Mouse (Mus musculus) forebrain, embryonic 11.5 days (tissue): Measurements from ENCODE around the gene Blnk. TPM values are rescaled to one million over a fixed set of nuclear protein-coding genes. Genes with fewer than 3 reads are reported as not detected.

Source experiments
- ATAC-seq: fragments of 200-750 bp; cut with Nextera tagmentation; replicated peaks from 2 replicates; pipeline ENCODE4 v1.8.0; 2017; ENCODE audit warnings: moderate TSS enrichment; ENCODE audit not compliant: low FRiP score
- DNase-seq: peaks from one replicate; pipeline ENCODE4 v3.0.0-alpha.2; 2017; ENCODE audit warnings: low spot score
- H3K27ac ChIP-seq: fragments of 300-500 bp; sonication (generic); 2 replicates; pipeline ENCODE4 v1.5.1; 2014; ENCODE audit warnings: low read depth, low read length
- H3K27me3 ChIP-seq: fragments of 300-500 bp; sonication (generic); 2 replicates; pipeline ENCODE4 v1.6.1; 2014; ENCODE audit warnings: mild to moderate bottlenecking, low read length, mixed read lengths; ENCODE audit not compliant: control insufficient read depth, insufficient read depth
- H3K36me3 ChIP-seq: fragments of 300-500 bp; sonication (generic); 2 replicates; pipeline ENCODE4 v1.6.1; 2014; ENCODE audit warnings: mild to moderate bottlenecking, low read length, moderate library complexity, mixed read lengths; ENCODE audit not compliant: control insufficient read depth, insufficient read depth
- H3K4me1 ChIP-seq: fragments of 300-500 bp; sonication (generic); replicated peaks from 2 replicates; pipeline ENCODE4 v1.6.1; 2014; ENCODE audit warnings: low read length, mixed read lengths; ENCODE audit not compliant: control insufficient read depth, insufficient read depth
- H3K4me2 ChIP-seq: fragments of 300-500 bp; sonication (generic); 2 replicates; pipeline ENCODE4 v1.6.1; 2014; ENCODE audit warnings: low read depth, mild to moderate bottlenecking, low read length, moderate library complexity, mixed read lengths; ENCODE audit not compliant: severe bottlenecking
- H3K4me3 ChIP-seq: fragments of 300-500 bp; sonication (generic); 2 replicates; pipeline ENCODE4 v1.5.1; 2014; ENCODE audit warnings: low read depth, low read length
- H3K9ac ChIP-seq: fragments of 300-500 bp; sonication (generic); 2 replicates; pipeline ENCODE4 v1.6.1; 2014; ENCODE audit warnings: low read length
- H3K9me3 ChIP-seq: fragments of 300-500 bp; sonication (generic); 2 replicates; pipeline ENCODE4 v1.6.1; 2016; ENCODE audit warnings: low read length, mixed read lengths; ENCODE audit not compliant: control insufficient read depth
- WGBS: fragments of 180-500 bp; shearing (Covaris S2); extraction: QIAGEN DNeasy Blood & Tissue Kit; methylation state at CpG from one replicate; pipeline ENCODE4 v1.1.7; 2014; 5-methylcytosine and 5-hydroxymethylcytosine counted together
- microRNA-seq: library from miRNA; unstranded; fragments of <30 nt; microRNA quantifications from one replicate; pipeline ENCODE4, GENCODE M21; 2016; ENCODE audit not compliant: insufficient number of aligned reads
- polyA plus RNA-seq: library from polyadenylated mRNA; unstranded; fragments of >200 nt; fragmentation: Nextera tagmentation; extraction: Ambion mirVana; gene quantifications from 2 replicates; pipeline ENCODE4 v1.2.1, GENCODE M21; 2014

The Blnk gene
- polyA plus RNA-seq, 1 experiment from 2014 or later: 0.41 TPM

DNA sequence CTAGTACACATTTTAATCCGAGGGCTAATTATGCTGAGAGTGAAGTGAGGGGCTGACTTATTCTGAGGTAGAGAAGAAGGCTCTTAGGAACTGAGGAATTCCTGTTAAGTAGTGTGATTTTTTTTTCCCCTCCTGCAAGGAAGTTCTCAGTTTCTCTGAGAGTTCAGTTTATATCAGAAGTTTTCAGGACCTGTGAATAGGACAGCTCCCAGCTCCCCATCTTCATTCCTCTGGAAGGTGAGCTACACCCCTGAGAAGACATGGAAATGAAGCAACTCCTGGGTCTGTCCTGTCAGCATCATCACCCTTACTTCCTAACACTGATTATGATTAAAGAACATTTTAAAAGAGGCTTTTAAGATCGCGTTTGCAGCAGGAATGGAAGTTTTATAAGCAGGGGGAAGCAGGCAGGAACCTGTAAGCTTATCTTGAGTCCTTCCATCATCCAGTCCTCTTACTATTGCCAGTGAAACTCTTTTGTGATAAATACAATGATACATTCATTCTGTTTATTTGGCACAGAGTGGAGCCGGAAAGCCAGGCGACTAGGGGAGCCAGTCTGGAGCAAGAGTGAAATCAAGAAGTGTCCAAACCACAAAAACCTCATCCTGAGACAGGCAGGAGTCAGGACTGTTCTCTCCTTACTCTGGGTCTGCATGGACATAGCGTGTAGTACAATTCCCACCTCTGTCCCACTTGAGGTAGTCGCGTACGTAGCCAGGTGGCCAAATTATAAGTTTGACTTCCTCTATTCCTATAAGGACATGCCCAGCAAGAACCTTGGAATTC, 62.6 kb downstream of the Blnk start:
- H3K27me3 ChIP-seq: no peaks in the 10 kb centered on the region; the same call in 1 of the 2 replicates
- H3K9ac ChIP-seq: no peak overlapping the region
- H3K36me3 ChIP-seq: no peaks in the 10 kb centered on the region
- 73% methylated on average over 9 of the region's 9 CpGs for WGBS
- H3K27ac ChIP-seq: no peak overlapping the region
- no peak overlapping the region for H3K4me3 ChIP-seq
- H3K4me2 ChIP-seq: no peak overlapping the region
- DNase-seq (no peak), ATAC-seq (no peak)
- H3K4me1 ChIP-seq: no peaks in the 10 kb centered on the region
- no peaks in the 10 kb centered on the region for H3K9me3 ChIP-seq

DNA sequence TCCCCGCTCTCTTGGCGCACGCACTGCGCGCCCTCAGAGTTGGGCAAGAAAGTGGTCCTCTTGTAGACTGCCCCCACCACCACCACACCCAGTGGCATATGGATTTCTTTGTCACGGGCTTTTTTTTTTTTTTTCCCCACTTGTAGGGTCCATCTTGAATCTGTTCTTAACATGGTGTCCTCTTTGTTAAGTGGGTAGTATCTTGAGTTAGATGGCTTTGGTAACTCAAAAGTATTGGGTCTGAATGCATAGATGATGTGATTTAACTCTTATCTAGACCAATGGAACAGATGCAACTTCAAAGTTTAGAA, 99.0 kb downstream of the Blnk start:
- DNase-seq (no peak), ATAC-seq (no peak; the same call in 1 of the 2 replicates)
- Histone ChIP-seq H3K4me1 (no peaks in the 10 kb centered on the region), H3K4me2 (peak overlapping the region; percentile 71), H3K9me3 (peaks cover 4% of the 10 kb centered on the region; the same call in 1 of the 2 replicates), H3K27me3 (peaks cover 2% of the 10 kb centered on the region; the same call in 1 of the 2 replicates), H3K36me3 (no peaks in the 10 kb centered on the region; the same call in 1 of the 2 replicates), H3K4me3 (peak overlapping the region; percentile 77), H3K9ac (peak overlapping the region; percentile 88), H3K27ac (peak overlapping the region; percentile 89; the same call in 1 of the 2 replicates)
- WGBS: under 1% methylated on average over 6 of the region's 6 CpGs

DNA sequence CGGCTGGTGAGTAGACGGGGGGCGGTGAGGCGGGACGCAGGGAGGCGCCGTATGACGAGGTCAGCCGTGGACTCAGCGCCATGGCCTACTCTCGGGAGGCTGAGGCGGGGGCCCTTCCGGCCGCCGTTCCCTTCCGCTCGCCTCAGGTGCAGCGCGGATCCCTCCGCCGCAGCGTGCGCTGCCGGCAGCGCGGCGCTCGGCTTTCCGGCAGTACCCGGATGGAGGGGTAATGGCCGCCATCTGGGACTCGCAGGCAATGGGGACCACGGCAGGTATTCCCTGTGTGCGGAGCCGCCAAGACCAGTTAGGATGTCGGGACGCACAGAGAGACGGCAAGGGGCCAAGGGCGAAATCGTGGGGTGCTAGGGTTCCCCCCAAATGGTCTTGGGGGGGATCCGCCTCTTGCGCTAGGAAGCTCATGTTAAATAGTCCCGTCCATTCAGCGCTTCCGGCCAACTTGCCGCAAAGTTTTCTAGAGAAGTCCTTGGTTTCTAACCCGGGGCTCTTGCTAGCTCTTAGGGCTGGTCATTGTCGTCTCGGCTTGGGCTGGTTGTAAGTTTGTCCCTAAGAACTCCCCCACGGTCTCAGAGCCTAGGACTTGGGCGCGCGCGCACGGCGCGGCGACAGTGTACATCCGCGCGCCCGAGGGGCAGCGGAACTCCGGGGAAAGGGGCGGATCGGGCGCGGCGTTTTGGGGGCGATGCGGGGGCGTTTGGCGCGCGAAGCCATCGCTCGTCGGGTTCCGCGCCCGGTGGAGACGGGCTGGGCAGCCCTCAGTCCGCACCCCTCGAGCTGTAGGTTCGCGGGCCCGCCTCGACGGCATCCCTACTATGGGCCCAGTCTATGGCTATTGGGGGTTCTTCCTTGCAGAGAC, 99.6 kb downstream of the Blnk start, which contains the start of gene Zfp518a:
TSS of gene Zfp518a (plus strand) at position 187 of the 874 bp plus-strand sequence.
- ATAC-seq: peak; percentile 94

DNA sequence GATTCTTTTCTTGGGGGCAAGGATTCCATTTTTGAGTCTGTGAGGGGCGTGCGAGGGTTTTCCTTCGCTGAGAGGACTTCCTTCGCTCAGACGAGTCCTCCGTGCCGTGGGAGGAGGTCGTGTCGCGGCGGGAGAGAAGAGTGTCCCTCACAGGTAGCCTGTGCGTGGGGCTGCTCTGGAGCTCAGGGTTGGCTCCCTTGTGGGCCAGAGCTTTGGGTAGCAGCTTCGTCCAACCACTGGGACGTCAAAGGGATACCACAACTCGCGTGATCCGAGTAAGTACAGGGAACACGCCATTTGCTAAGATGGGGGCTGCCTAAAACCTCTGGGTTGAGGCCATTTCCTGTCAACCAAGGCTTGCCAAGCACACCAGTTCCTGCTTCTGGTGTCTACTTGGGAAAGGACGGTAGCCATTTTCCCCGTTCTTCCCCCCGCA, 100.2 kb downstream of the Blnk start:
- Histone ChIP-seq H3K36me3 (no peaks in the 10 kb centered on the region; the same call in 1 of the 2 replicates), H3K4me3 (peak overlapping the region; percentile 77), H3K27ac (no peak overlapping the region), H3K4me1 (no peaks in the 10 kb centered on the region), H3K27me3 (peaks cover 2% of the 10 kb centered on the region; the same call in 1 of the 2 replicates), H3K9me3 (peaks cover 4% of the 10 kb centered on the region; the same call in 1 of the 2 replicates), H3K4me2 (peak overlapping the region; percentile 71), H3K9ac (peak overlapping the region; percentile 88)
- peak; percentile 57; the same call in 1 of the 2 replicates for ATAC-seq
- 42% methylated on average over 21 of the region's 21 CpGs for WGBS
- no peak for DNase-seq

More for the DNA sequence above, 99.6 kb downstream of the Blnk start, which contains the start of gene Zfp518a:
- peak within 1 kb of the TSS; percentile 71 for H3K4me2 ChIP-seq
- peaks cover 2% of the 10 kb centered on the region; the same call in 1 of the 2 replicates for H3K27me3 ChIP-seq
- under 1% methylated on average over 89 of the region's 89 CpGs for WGBS
- peak; percentile 95 for DNase-seq
- peak within 1 kb of the TSS; percentile 88 for H3K9ac ChIP-seq
- H3K36me3 ChIP-seq: no peaks in the 10 kb centered on the region; the same call in 1 of the 2 replicates
- H3K9me3 ChIP-seq: peaks cover 4% of the 10 kb centered on the region; the same call in 1 of the 2 replicates
- H3K4me1 ChIP-seq: no peaks in the 10 kb centered on the region
- peak within 1 kb of the TSS; percentile 89 for H3K27ac ChIP-seq
- H3K4me3 ChIP-seq: peak within 1 kb of the TSS; percentile 77

DNA sequence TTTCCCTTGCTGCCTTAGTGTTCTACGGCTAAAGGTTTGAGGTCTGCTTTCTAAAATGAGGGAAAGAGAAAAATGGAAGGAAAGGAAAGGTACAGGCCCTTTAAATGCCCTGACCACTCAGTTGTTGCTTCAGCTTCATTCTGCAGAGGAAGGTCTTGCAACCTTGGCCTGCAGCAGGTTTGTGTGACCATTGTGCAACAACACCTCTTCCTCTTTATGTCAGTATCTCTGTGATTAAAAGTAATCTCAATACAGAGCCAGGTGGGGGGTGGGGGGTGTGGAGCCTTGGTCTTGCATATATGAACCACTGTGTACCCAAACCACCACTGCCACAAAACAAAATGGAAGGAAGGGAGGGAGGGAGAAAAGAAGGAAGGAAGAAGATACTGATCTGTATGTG, 105.4 kb downstream of the Blnk start:
- WGBS: 84% methylated on average over 1 of the region's 1 CpGs
- Histone ChIP-seq H3K9ac (no peak overlapping the region), H3K27me3 (peaks cover 2% of the 10 kb centered on the region; the same call in 1 of the 2 replicates), H3K27ac (no peak overlapping the region), H3K36me3 (no peaks in the 10 kb centered on the region), H3K4me1 (no peaks in the 10 kb centered on the region), H3K9me3 (peaks cover 1% of the 10 kb centered on the region; the same call in 1 of the 2 replicates), H3K4me2 (no peak overlapping the region), H3K4me3 (no peak overlapping the region)
- DNase-seq: no peak
- no peak for ATAC-seq

DNA sequence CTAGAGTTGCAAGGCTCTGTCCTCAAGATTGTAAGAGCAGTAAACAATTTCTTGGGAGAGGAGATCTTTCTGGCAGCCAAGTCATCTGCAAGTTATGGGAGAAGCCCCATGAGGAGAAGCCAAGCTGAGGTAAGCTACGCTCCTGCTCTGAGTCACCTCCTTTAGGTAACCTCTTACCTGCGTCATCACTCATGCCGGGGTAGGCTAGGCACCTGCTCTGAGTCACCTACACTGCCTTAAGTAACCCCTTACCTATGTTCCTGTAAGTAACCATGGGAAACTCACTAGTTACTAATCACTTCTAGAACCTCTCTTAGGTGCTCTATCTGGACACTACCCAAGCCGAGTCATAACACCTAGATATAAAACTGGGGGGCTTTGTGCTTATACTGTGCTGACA, 112.6 kb downstream of the Blnk start:
- no peak overlapping the region for H3K4me3 ChIP-seq

More for the DNA sequence above, 112.6 kb downstream of the Blnk start:
- WGBS: 80% methylated on average over 4 of the region's 4 CpGs
- Histone ChIP-seq H3K36me3 (no peaks in the 10 kb centered on the region), H3K27me3 (peaks cover 8% of the 10 kb centered on the region; the same call in 1 of the 2 replicates), H3K9ac (no peak overlapping the region), H3K4me2 (no peak overlapping the region), H3K9me3 (no peaks in the 10 kb centered on the region), H3K27ac (no peak overlapping the region), H3K4me1 (no peaks in the 10 kb centered on the region)
- ATAC-seq (no peak), DNase-seq (no peak)

Small RNA genes lying within 50 kb of the gene (microRNA-seq; reads per million reads assigned to microRNA genes)
- not detected for gene Mir8092

Other genes with a start within 250 kb of the Blnk start
- 0.11 and 0.12 TPM in 2 replicates for gene Cc2d2b, start 245.8 kb downstream of the Blnk start, polyA plus RNA-seq
- gene Ccnj, start 163.3 kb downstream of the Blnk start, polyA plus RNA-seq: 36.4 and 43.3 TPM in 2 replicates
- 16.1 and 16.2 TPM in 2 replicates for gene Zfp518a, start 99.8 kb downstream of the Blnk start, polyA plus RNA-seq
- not detected in 2 replicates for gene Dntt, start 34.7 kb upstream of the Blnk start, polyA plus RNA-seq
- gene Opalin, start 82.6 kb upstream of the Blnk start, polyA plus RNA-seq: not detected in 2 replicates
- 0.95 and 1.1 TPM in 2 replicates for gene Tll2, start 212.3 kb upstream of the Blnk start, polyA plus RNA-seq